Mouse (Mus musculus) adrenal gland, adult 8-10 months (tissue): ENCODE data around the gene Zfp85. TPM values are rescaled to one million over a fixed set of nuclear protein-coding genes. Genes with fewer than 3 reads are reported as not detected.

ENCODE experiments used
- total RNA-seq, 4 experiments: library from RNA; stranded (reverse); gene quantifications; 2 replicates each; pipeline ENCODE4 v1.2.4; 2022

Zfp85 gene
- total RNA-seq, 4 experiments from 2014 or later: 3.8 to 7.0 (median 6.4) TPM

Other genes with a start within 250 kb of the Zfp85 start
- 1 to 10 TPM in 1 of 4 experiments, not detected in 3; 1.0 TPM for gene Gm26965, start 229.1 kb downstream of the Zfp85 start, total RNA-seq
- 10 to 100 TPM; 16.7 to 22.7 (median 19.6) TPM for gene Zfp87, start 229.1 kb downstream of the Zfp85 start, total RNA-seq
- gene Zfp748, start 201.4 kb downstream of the Zfp85 start, total RNA-seq: 10 to 100 TPM in 3 of 4 experiments, 1 to 10 TPM in 1; 9.8 to 11.0 (median 10.4) TPM
- 10 to 100 TPM in 1 of 4 experiments, 1 to 10 TPM in 3; 6.7 to 11.0 (median 9.3) TPM for gene Zfp729b, start 145.5 kb downstream of the Zfp85 start, total RNA-seq
- 1 to 10 TPM in 1 of 4 experiments, under 1 TPM in 3; 0.44 to 2.4 (median 0.78) TPM for gene Gm49345, start 117.5 kb downstream of the Zfp85 start, total RNA-seq
- gene Zfp729a, start 117.4 kb downstream of the Zfp85 start, total RNA-seq: 10 to 100 TPM in 2 of 4 experiments, 1 to 10 TPM in 2; 7.3 to 10.5 (median 9.2) TPM
- 10 to 100 TPM; 12.6 to 19.6 (median 16.1) TPM for gene Zfp738, start 68.2 kb downstream of the Zfp85 start, total RNA-seq
- gene Zfp65, start 26.1 kb downstream of the Zfp85 start, total RNA-seq: 10 to 100 TPM; 12.1 to 14.5 (median 12.7) TPM
- gene Zfp493, start 24.5 kb upstream of the Zfp85 start, total RNA-seq: 1 to 10 TPM; 2.3 to 4.2 (median 2.6) TPM
- gene Zfp273, start 58.5 kb upstream of the Zfp85 start, total RNA-seq: 1 to 10 TPM; 4.5 to 8.0 (median 7.4) TPM
- gene Gm10037, start 75.9 kb upstream of the Zfp85 start, total RNA-seq: 1 to 10 TPM; 2.8 to 4.4 (median 3.1) TPM
- gene BC048507, start 108.1 kb upstream of the Zfp85 start, total RNA-seq: not detected